In the genomic region with DNA sequence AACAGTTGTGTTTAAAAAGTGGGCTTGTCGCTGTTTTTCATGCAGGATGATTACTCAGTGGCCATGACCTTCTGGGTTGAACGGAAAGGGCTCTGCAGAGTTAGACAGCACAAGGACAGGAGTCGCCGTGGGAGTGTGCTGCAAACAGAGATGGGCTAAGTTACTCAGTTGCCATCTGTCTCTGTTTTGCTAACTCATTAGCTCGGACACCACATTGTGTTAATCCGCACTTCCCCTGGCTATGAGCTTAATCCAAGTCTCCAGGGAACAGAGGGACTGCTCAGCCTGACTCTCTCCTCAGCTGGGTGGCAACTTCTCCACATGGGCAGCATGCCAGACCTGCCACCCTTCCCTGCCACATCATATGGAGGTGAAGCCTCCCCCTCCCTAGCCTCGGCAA, we compare ENCODE assay signal across 13 mouse cellular contexts.
DNase-seq lines count a peak whose midpoint lies in the region; ATAC-seq and TF ChIP-seq lines count a peak whose summit lies in the region.
"Had no signal": no experiment of that assay in that cellular context is flagged by ENCODE, and none has a peak within 500 bp of the region (broad histone marks: within the 10 kb centered on the region; RNA-seq: fewer than 3 reads in every experiment).

No protein-coding gene starts in this region.

- H3K9ac ChIP-seq in liver, embryonic 15.5 days = no peak overlapping the region
- H3K9ac ChIP-seq in liver, embryonic 11.5 days (ENCODE audit: low read depth, low read length) = no peak overlapping the region
- no peak overlapping the region for H3K9ac ChIP-seq in embryonic facial prominence, embryonic 15.5 days
- H3K9ac ChIP-seq in intestine, postnatal 0 days (ENCODE audit: low read depth, low read length) = no peak overlapping the region
- H3K9ac ChIP-seq: heart, embryonic 13.5 days had no signal

- H3K27ac ChIP-seq in gastrocnemius, adult 2 months = peak overlapping the region; percentile 24; the same call in 1 of the 2 replicates
- no peak overlapping the region for H3K27ac ChIP-seq in liver, embryonic 15.5 days (replicated peaks)
- no peak overlapping the region for H3K27ac ChIP-seq in liver, embryonic 11.5 days (ENCODE audit: low read depth, low read length)
- H3K27ac ChIP-seq in embryonic facial prominence, embryonic 15.5 days (replicated peaks) = no peak overlapping the region; the same call in 1 of the 2 replicates
- no peak overlapping the region for H3K27ac ChIP-seq in intestine, postnatal 0 days (ENCODE audit: low read depth, low read length)
- H3K27ac ChIP-seq: heart, embryonic 13.5 days; layer of hippocampus, adult 2 months; stomach, postnatal 0 days had no signal

- no peak overlapping the region for H3K4me2 ChIP-seq in liver, embryonic 15.5 days
- no peak overlapping the region for H3K4me2 ChIP-seq in liver, embryonic 11.5 days
- H3K4me2 ChIP-seq in embryonic facial prominence, embryonic 15.5 days (replicated peaks) = no peak overlapping the region
- no peak overlapping the region for H3K4me2 ChIP-seq in intestine, postnatal 0 days (replicated peaks; ENCODE audit: low read depth)
- H3K4me2 ChIP-seq: heart, embryonic 13.5 days had no signal

- no peak overlapping the region for H3K4me3 ChIP-seq in gastrocnemius, adult 2 months
- H3K4me3 ChIP-seq in liver, embryonic 15.5 days (replicated peaks) = no peak overlapping the region
- H3K4me3 ChIP-seq in liver, embryonic 11.5 days (ENCODE audit: low read depth, low read length) = no peak overlapping the region
- no peak overlapping the region for H3K4me3 ChIP-seq in embryonic facial prominence, embryonic 15.5 days (replicated peaks)
- no peak overlapping the region for H3K4me3 ChIP-seq in intestine, postnatal 0 days (ENCODE audit: low read depth, low read length)
- H3K4me3 ChIP-seq: heart, embryonic 13.5 days; layer of hippocampus, adult 2 months had no signal

- 0 out of 2 replicates have a peak, but pooled peaks cover 6% of the 10 kb centered on the region for H3K4me1 ChIP-seq in liver, embryonic 15.5 days (replicated peaks)
- H3K4me1 ChIP-seq in liver, embryonic 11.5 days (replicated peaks; ENCODE audit: control insufficient read depth, insufficient read depth, low read length) = peaks cover 5% of the 10 kb centered on the region; the same call in 1 of the 2 replicates
- peaks cover 25% of the 10 kb centered on the region for H3K4me1 ChIP-seq in embryonic facial prominence, embryonic 15.5 days
- 0 out of 2 replicates have a peak, but pooled peaks cover 3% of the 10 kb centered on the region for H3K4me1 ChIP-seq in intestine, postnatal 0 days (replicated peaks; ENCODE audit: control insufficient read depth, insufficient read depth, low read length)

- no peaks in the 10 kb centered on the region for H3K9me3 ChIP-seq in liver, embryonic 15.5 days (replicated peaks)
- H3K9me3 ChIP-seq in liver, embryonic 11.5 days (ENCODE audit: control insufficient read depth, low read length) = no peaks in the 10 kb centered on the region
- H3K9me3 ChIP-seq in embryonic facial prominence, embryonic 15.5 days (replicated peaks) = no peaks in the 10 kb centered on the region
- H3K9me3 ChIP-seq in intestine, postnatal 0 days (ENCODE audit: control insufficient read depth) = no peaks in the 10 kb centered on the region
- H3K9me3 ChIP-seq: heart, embryonic 13.5 days had no signal

- intact Hi-C loops in gastrocnemius, adult 2 months (cut with DNase I) = no loop called here
- intact Hi-C loops in gastrocnemius, postnatal 36 days (cut with DNase I) = loop anchor here (10.0 kb wide), 1 partner anchor 387 kb away; no protein-coding TSS in a partner anchor

- ATAC-seq in liver, embryonic 15.5 days (ENCODE audit: insufficient read depth) = 0 out of 2 replicates have a peak, but pooled peaks have one; percentile 28
- ATAC-seq in liver, embryonic 11.5 days (replicated peaks; ENCODE audit: low FRiP score) = no peak
- ATAC-seq in embryonic facial prominence, embryonic 15.5 days (ENCODE audit: insufficient number of reproducible peaks, low FRiP score, low TSS enrichment, low read depth) = peak; percentile 39
- ATAC-seq in intestine, postnatal 0 days = no peak
- ATAC-seq: CD4-positive, CD25-positive, alpha-beta regulatory T cell, adult 4 months had no signal

- WGBS in liver, embryonic 15.5 days (ENCODE audit: insufficient replicate concordance) = 53% methylated on average over 7 of the region's 7 CpGs
- WGBS in liver, embryonic 11.5 days = 64% methylated on average over 7 of the region's 7 CpGs
- WGBS in embryonic facial prominence, embryonic 15.5 days = 50% methylated on average over 7 of the region's 7 CpGs
- 62% methylated on average over 7 of the region's 7 CpGs for WGBS in intestine, postnatal 0 days

- H3K27me3 ChIP-seq in liver, embryonic 15.5 days = no peaks in the 10 kb centered on the region
- no peaks in the 10 kb centered on the region for H3K27me3 ChIP-seq in liver, embryonic 11.5 days (replicated peaks; ENCODE audit: control insufficient read depth, insufficient read depth, low read length)
- no peaks in the 10 kb centered on the region for H3K27me3 ChIP-seq in embryonic facial prominence, embryonic 15.5 days
- no peaks in the 10 kb centered on the region for H3K27me3 ChIP-seq in intestine, postnatal 0 days (replicated peaks; ENCODE audit: control insufficient read depth, insufficient read depth, low read length)
- H3K27me3 ChIP-seq: heart, embryonic 13.5 days had no signal

- no peaks in the 10 kb centered on the region for H3K36me3 ChIP-seq in liver, embryonic 15.5 days (replicated peaks)
- H3K36me3 ChIP-seq in liver, embryonic 11.5 days (ENCODE audit: control insufficient read depth, insufficient read depth, low read length) = no peaks in the 10 kb centered on the region
- H3K36me3 ChIP-seq in embryonic facial prominence, embryonic 15.5 days = no peaks in the 10 kb centered on the region
- H3K36me3 ChIP-seq in intestine, postnatal 0 days (ENCODE audit: control insufficient read depth, insufficient read depth) = no peaks in the 10 kb centered on the region
- H3K36me3 ChIP-seq: heart, embryonic 13.5 days had no signal

- no peak for DNase-seq in gastrocnemius, adult 2 months
- no peak for DNase-seq in gastrocnemius, postnatal 36 days
- DNase-seq in liver, embryonic 11.5 days (ENCODE audit: low spot score) = no peak
- peak; percentile 93 for DNase-seq in retina, postnatal 1 day
- no peak for DNase-seq in layer of hippocampus, postnatal 36 days
- DNase-seq: cerebellum, adult 11-12 months had no signal

- no peak for TF ChIP-seq CTCF in gastrocnemius, adult 2 months (IDR thresholded peaks at IDR 0.05)
- no peak for TF ChIP-seq CTCF in intestine, postnatal 0 days (IDR thresholded peaks at IDR 0.05; ENCODE audit: low read depth)

Comparison
In these comparisons a context has a peak if more than half of its experiments do, and no peak if none do; other contexts are left out.
1. ATAC-seq: peak in liver, embryonic 15.5 days (single experiment) and embryonic facial prominence, embryonic 15.5 days (single experiment); none in liver, embryonic 11.5 days (single experiment) and intestine, postnatal 0 days (single experiment).